Mouse (Mus musculus) liver, postnatal 0 days (tissue): ENCODE measurements around the gene Dhrs11. TPM values are rescaled to one million over a fixed set of nuclear protein-coding genes. Genes with fewer than 3 reads are reported as not detected.

Source experiments
- ATAC-seq: fragments of 200-750 bp; cut with Nextera tagmentation; 2 replicates; pipeline ENCODE4 v1.8.0; 2017; ENCODE audit warnings: mild to moderate bottlenecking, moderate library complexity
- DNase-seq: peaks from one replicate; pipeline ENCODE4 v3.0.0-alpha.2; 2016
- H3K27ac ChIP-seq: fragments of 300-500 bp; sonication (generic); 2 replicates; pipeline ENCODE4 v1.5.1; 2014; ENCODE audit warnings: antibody characterized with exemption, moderate library complexity, mild to moderate bottlenecking, low read depth
- H3K27me3 ChIP-seq: fragments of 300-500 bp; sonication (generic); 2 replicates; pipeline ENCODE4 v1.6.1; 2014; ENCODE audit warnings: low read length, control low read depth, mixed read lengths; ENCODE audit not compliant: insufficient read depth
- H3K36me3 ChIP-seq: fragments of 300-500 bp; sonication (generic); replicated peaks from 2 replicates; pipeline ENCODE4 v1.6.1; 2014; ENCODE audit warnings: mild to moderate bottlenecking, control low read depth, low read length, moderate library complexity, mixed read lengths; ENCODE audit not compliant: insufficient read depth
- H3K4me1 ChIP-seq: fragments of 300-500 bp; sonication (generic); 2 replicates; pipeline ENCODE4 v1.6.1; 2014; ENCODE audit warnings: antibody characterized with exemption, mild to moderate bottlenecking, control low read depth; ENCODE audit not compliant: insufficient read depth
- H3K4me2 ChIP-seq: fragments of 300-500 bp; sonication (generic); 2 replicates; pipeline ENCODE4 v1.6.1; 2014; ENCODE audit warnings: low read depth, mild to moderate bottlenecking, low read length, moderate library complexity, mixed read lengths
- H3K4me3 ChIP-seq: fragments of 300-500 bp; sonication (generic); 2 replicates; pipeline ENCODE4 v1.5.1; 2014; ENCODE audit warnings: low read depth, low read length
- H3K9ac ChIP-seq: fragments of 300-500 bp; sonication (generic); replicated peaks from 2 replicates; pipeline ENCODE4 v1.6.1; 2014; ENCODE audit warnings: mild to moderate bottlenecking, moderate library complexity
- H3K9me3 ChIP-seq: fragments of 300-500 bp; sonication (generic); 2 replicates; pipeline ENCODE4 v1.6.1; 2016; ENCODE audit warnings: mild to moderate bottlenecking, control low read depth, low read length, mixed read lengths
- CTCF ChIP-seq: sonication (generic); IDR thresholded peaks from 2 replicates; pipeline ENCODE4 v1.5.1; 2016; ENCODE audit warnings: antibody characterized with exemption, low read depth
- EP300 ChIP-seq: IDR thresholded peaks from 2 replicates; pipeline ENCODE4 v1.6.1; 2016; ENCODE audit warnings: antibody characterized with exemption, low read depth, mild to moderate bottlenecking
- WGBS: fragments of 180-500 bp; shearing (Covaris S2); extraction: QIAGEN DNeasy Blood & Tissue Kit; methylation state at CpG from one replicate; pipeline ENCODE4 v1.1.7; 2014; ENCODE audit not compliant: insufficient replicate concordance; 5-methylcytosine and 5-hydroxymethylcytosine counted together
- polyA plus RNA-seq: library from polyadenylated mRNA; unstranded; fragments of >200 nt; fragmentation: Nextera tagmentation; extraction: Ambion mirVana; gene quantifications from 2 replicates; pipeline ENCODE4 v1.2.1, GENCODE M21; 2015

Gene Dhrs11
- polyA plus RNA-seq, 1 experiment from 2014 or later: 86.1 TPM

GRCm38 (mm10) chr11:84794496-84795113 is 34.2 kb downstream of the Dhrs11 start:
- peaks cover 4% of the 10 kb centered on the region; the same call in 1 of the 2 replicates for H3K27me3 ChIP-seq
- TF ChIP-seq EP300 (no peak), CTCF (peak; percentile 92)
- 12% methylated on average over 17 of the region's 17 CpGs for WGBS

GRCm38 (mm10) chr11:84793545-84793944 is 35.2 kb downstream of the Dhrs11 start:
- no peak overlapping the region for H3K9ac ChIP-seq
- H3K27ac ChIP-seq: no peak overlapping the region
- H3K27me3 ChIP-seq: peaks cover 4% of the 10 kb centered on the region; the same call in 1 of the 2 replicates
- no peak overlapping the region for H3K4me3 ChIP-seq
- H3K9me3 ChIP-seq: no peaks in the 10 kb centered on the region
- H3K4me1 ChIP-seq: no peaks in the 10 kb centered on the region
- ATAC-seq: no peak
- DNase-seq: no peak
- H3K4me2 ChIP-seq: no peak overlapping the region
- no peaks in the 10 kb centered on the region for H3K36me3 ChIP-seq
- no peak for TF ChIP-seq EP300
- no peak for TF ChIP-seq CTCF

More at GRCm38 (mm10) chr11:84794496-84795113, 34.2 kb downstream of the Dhrs11 start:
- H3K4me3 ChIP-seq: no peak overlapping the region
- no peaks in the 10 kb centered on the region for H3K9me3 ChIP-seq
- H3K36me3 ChIP-seq: no peaks in the 10 kb centered on the region
- no peak overlapping the region for H3K27ac ChIP-seq
- H3K4me2 ChIP-seq: no peak overlapping the region
- no peaks in the 10 kb centered on the region for H3K4me1 ChIP-seq
- ATAC-seq: peak; percentile 29; the same call in 1 of the 2 replicates
- no peak overlapping the region for H3K9ac ChIP-seq
- DNase-seq: peak; percentile 68

- 64% methylated on average over 6 of the region's 6 CpGs for WGBS
- Histone ChIP-seq H3K27ac (no peak overlapping the region), H3K4me3 (no peak overlapping the region), H3K4me2 (no peak overlapping the region), H3K4me1 (no peaks in the 10 kb centered on the region), H3K36me3 (no peaks in the 10 kb centered on the region), H3K9me3 (no peaks in the 10 kb centered on the region), H3K27me3 (no peaks in the 10 kb centered on the region), H3K9ac (no peak overlapping the region)
- DNase-seq: no peak
- TF ChIP-seq CTCF: no peak
- TF ChIP-seq EP300: no peak
- ATAC-seq: no peak
Measured at GRCm38 (mm10) chr11:84790383-84790782, 38.4 kb downstream of the Dhrs11 start.

GRCm38 (mm10) chr11:84780143-84780870 is 48.5 kb downstream of the Dhrs11 start:
- no peak overlapping the region for H3K4me2 ChIP-seq
- H3K4me1 ChIP-seq: no peaks in the 10 kb centered on the region
- no peak for DNase-seq
- H3K27ac ChIP-seq: no peak overlapping the region
- peaks cover 28% of the 10 kb centered on the region for H3K27me3 ChIP-seq
- no peak for ATAC-seq
- no peak overlapping the region for H3K9ac ChIP-seq
- TF ChIP-seq CTCF (no peak), EP300 (no peak)
- no peaks in the 10 kb centered on the region for H3K36me3 ChIP-seq
- WGBS: 5% methylated on average over 19 of the region's 19 CpGs
- H3K9me3 ChIP-seq: no peaks in the 10 kb centered on the region
- no peak overlapping the region for H3K4me3 ChIP-seq

GRCm38 (mm10) chr11:84775560-84775959 is 53.2 kb downstream of the Dhrs11 start:
- H3K27me3 ChIP-seq: peaks cover 20% of the 10 kb centered on the region
- TF ChIP-seq EP300 (no peak), CTCF (no peak)
- no peaks in the 10 kb centered on the region for H3K36me3 ChIP-seq
- no peak overlapping the region for H3K4me2 ChIP-seq
- H3K9ac ChIP-seq: no peak overlapping the region
- ATAC-seq (no peak), DNase-seq (no peak)
- 9% methylated on average over 4 of the region's 4 CpGs for WGBS
- H3K27ac ChIP-seq: no peak overlapping the region
- no peak overlapping the region for H3K4me3 ChIP-seq
- no peaks in the 10 kb centered on the region for H3K4me1 ChIP-seq
- H3K9me3 ChIP-seq: no peaks in the 10 kb centered on the region

GRCm38 (mm10) chr11:84774870-84775514 is 53.8 kb downstream of the Dhrs11 start:
- H3K4me2 ChIP-seq: no peak overlapping the region
- DNase-seq (no peak), ATAC-seq (no peak)
- H3K36me3 ChIP-seq: no peaks in the 10 kb centered on the region
- H3K9me3 ChIP-seq: no peaks in the 10 kb centered on the region
- no peak for TF ChIP-seq CTCF
- TF ChIP-seq EP300: no peak
- no peak overlapping the region for H3K4me3 ChIP-seq
- H3K9ac ChIP-seq: no peak overlapping the region
- H3K27ac ChIP-seq: no peak overlapping the region
- H3K27me3 ChIP-seq: peaks cover 14% of the 10 kb centered on the region
- no peaks in the 10 kb centered on the region for H3K4me1 ChIP-seq
- 57% methylated on average over 13 of the region's 13 CpGs for WGBS

Other genes starting within 250 kb of the Dhrs11 start
- gene Mrm1, start 9.5 kb downstream of the Dhrs11 start, polyA plus RNA-seq: 7.4 and 8.4 TPM in 2 replicates
- 44.7 and 56.3 TPM in 2 replicates for gene Ggnbp2, start 41.8 kb upstream of the Dhrs11 start, polyA plus RNA-seq
- 1.7 and 1.8 TPM in 2 replicates for gene Myo19, start 51.2 kb upstream of the Dhrs11 start, polyA plus RNA-seq
- 1.3 and 1.4 TPM in 2 replicates for gene Pigw, start 51.3 kb upstream of the Dhrs11 start, polyA plus RNA-seq
- gene Znhit3, start 87.4 kb upstream of the Dhrs11 start, polyA plus RNA-seq: 20.1 and 21.8 TPM in 2 replicates
- not detected in 2 replicates for gene Car4, start 128.8 kb upstream of the Dhrs11 start, polyA plus RNA-seq